Mouse (Mus musculus) lung, postnatal 14 days (tissue): ENCODE measurements around the gene Gapvd1.

Experiments used
- DNase-seq: peaks from one replicate; pipeline ENCODE4 v3.0.0; 2021

Gene Gapvd1

DNA sequence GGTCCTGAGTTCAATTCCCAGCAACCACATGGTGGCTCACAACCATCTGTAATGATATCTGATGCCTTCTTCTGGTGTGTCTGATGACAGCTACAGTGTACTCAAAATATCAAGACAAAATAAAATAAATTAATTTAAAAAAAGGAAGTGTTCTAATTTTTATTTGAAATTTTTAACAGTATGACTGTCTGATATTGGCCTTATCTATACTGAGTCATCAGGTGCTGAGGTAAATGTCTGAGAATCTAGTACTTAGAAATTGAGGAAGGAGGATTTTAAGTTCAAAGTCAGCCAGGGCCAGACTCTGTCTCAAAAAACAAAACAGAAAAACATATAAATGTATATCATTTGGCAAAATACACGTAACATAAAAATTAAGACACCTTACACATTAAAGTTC, 46.4 kb downstream of the Gapvd1 start:
- no peak for DNase-seq

GRCm38 (mm10) chr2:34696592-34696991, 58.4 kb downstream of the Gapvd1 start:
- DNase-seq = no peak

GRCm38 (mm10) chr2:34692861-34693260, 62.2 kb downstream of the Gapvd1 start:
- no peak for DNase-seq

GRCm38 (mm10) chr2:34684076-34684870, 70.8 kb downstream of the Gapvd1 start:
- DNase-seq = no peak

- no peak for DNase-seq
These were observed 77.1 kb downstream of the Gapvd1 start for GRCm38 (mm10) chr2:34677976-34678375.

DNA sequence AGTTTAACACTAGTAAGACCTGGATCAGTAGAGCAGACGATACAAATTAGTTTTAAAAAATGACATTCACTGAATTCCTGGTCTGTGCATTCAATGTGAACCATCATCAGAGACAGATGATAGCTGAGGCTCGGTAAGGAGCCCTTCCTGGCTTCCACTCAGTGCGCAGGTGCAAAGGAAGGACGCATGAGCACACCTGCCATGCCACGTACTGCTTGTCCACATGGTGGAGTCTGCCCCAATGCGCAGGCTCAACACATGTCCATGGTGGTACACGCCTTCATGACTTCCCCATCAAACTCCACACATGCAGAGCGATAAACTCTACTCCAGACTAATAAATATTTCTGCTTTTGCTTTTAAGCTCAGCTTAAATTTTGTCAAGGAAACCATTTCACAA, 78.0 kb downstream of the Gapvd1 start:
- no peak for DNase-seq

GRCm38 (mm10) chr2:34673846-34674245, 81.2 kb downstream of the Gapvd1 start:
- no peak for DNase-seq

- peak; percentile 58 for DNase-seq
These were observed 83.5 kb downstream of the Gapvd1 start for GRCm38 (mm10) chr2:34671385-34672026.

GRCm38 (mm10) chr2:34670470-34670869, 84.6 kb downstream of the Gapvd1 start:
- DNase-seq = no peak

DNA sequence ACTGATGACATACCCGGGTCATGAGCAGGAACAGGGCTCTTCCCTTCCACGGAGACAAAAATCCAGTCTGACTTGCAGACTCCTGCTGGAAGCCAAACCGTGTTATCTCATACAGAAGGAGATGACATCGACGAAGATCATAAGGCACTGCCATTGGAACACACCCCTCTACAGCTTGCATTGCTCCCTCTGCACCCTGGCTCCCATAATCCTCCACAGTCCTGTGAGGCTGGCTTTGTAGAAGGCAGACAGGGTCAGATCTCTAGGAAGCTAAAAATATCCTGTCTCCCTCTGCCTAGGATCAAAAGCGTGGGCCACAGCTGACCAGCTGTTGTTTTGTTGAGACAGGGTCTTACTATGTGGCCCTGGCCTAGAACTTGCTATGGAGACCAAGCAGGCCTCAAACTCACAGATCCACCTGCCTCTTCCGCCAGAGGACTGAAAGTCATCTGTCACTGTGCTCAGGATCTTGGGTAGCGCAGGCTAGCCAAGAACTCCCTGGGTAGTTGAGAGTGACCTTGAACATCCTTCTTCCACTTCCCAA, 85.8 kb downstream of the Gapvd1 start:
- DNase-seq = no peak

DNA sequence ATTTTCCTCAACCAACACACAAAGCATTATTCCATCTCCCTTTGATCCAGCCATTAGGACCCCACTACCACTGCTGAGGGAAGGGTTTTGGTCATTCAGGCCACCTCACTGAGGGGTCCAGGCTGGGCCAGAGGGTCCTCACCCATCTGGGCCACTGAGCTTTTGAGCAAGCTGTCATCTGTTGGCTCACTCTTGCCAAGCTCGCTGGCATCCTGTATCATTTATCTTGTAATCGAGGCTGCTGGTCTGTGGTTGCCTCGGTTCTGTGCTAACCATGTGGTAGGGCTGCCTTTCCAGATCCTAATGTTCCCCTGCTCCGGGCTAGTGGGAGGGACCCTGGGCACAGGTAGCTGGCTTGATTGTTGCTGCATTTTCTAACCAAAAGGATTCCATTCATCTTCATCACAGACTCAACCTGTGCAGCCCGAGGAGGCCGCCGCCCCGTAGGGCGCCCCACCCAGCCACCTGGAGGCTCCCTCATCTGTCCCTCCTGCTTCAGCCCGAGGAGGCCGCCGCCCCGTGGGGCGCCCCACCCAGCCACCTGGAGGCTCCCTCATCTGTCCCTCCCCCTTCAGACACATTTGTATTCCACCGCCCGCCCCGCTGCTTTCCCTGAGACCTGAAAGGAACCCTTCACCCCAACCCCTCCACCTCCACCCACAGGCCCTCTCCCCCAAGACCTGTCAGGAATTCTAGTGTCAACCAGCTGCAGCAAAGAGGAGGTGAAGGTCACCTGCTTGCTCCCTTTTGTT, 86.4 kb downstream of the Gapvd1 start:
- DNase-seq = no peak

DNA sequence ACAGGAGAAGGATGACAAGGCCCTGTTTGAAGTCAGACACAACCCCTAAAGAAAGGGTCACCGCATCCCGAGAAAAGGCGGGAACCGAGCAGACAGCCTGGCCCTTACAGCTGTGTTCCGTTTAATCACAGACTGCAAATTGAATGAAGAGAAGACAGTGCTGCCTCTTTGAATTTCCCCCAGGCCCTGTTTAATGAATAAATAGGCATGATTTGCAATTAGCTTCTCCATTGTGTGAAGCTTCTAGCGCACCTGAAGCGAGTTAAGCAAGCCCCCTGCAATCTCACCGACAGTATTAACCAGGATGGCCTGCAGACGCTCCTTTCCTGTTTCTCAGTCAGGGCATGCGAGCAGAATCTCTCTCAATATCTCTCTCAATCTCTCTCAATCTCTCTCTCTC, 87.2 kb downstream of the Gapvd1 start:
- no peak for DNase-seq

DNA sequence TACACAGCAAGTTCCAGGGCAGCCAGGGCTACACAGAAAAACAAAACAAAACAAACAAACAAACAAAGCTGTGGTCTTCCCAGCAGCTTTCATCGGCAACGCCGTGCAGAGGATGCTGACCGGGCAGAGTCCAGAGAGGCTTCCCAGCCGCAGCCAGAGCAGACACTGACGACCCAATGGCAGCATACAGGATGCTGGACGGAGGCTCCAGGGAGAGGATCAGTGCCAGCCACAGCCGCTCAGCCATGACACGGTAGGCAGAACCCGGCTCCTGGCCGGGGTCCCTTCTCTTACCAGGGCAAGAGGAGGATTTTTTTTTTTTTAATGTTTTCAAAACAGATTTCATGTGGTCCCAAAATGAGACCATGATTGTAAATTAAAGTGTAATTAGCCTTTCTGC, 107.6 kb downstream of the Gapvd1 start:
- no peak for DNase-seq

- DNase-seq = no peak
These were observed 108.5 kb downstream of the Gapvd1 start for GRCm38 (mm10) chr2:34646541-34646865.

- peak; percentile 80 for DNase-seq
These were observed 109.0 kb downstream of the Gapvd1 start for GRCm38 (mm10) chr2:34645851-34646540.

- peak; percentile 22 for DNase-seq
These were observed 110.2 kb downstream of the Gapvd1 start for GRCm38 (mm10) chr2:34644571-34645526.

GRCm38 (mm10) chr2:34642351-34642750, 112.7 kb downstream of the Gapvd1 start:
- DNase-seq = no peak

DNA sequence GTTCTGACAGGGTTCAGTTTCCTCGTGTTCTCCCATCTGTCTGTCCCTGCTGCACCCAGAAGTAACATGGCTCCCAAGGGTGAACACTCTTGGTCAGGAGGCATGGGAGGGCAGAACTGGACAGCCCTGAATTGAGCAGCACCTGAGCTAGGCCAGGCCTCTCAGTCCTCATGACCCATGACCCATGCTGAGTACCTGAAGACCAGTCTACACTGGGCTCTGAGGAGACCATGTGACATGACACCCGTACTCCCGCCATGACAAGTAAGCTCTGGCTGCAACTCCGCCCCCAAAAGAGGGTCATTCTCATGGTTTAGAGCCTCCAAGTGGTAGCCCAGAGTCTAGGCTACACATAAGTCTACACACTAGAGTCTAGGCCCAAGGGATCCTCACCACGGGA, 115.3 kb downstream of the Gapvd1 start:
- DNase-seq = no peak

GRCm38 (mm10) chr2:34638955-34639650, 115.9 kb downstream of the Gapvd1 start:
- peak; percentile 90 for DNase-seq

- no peak for DNase-seq
These were observed 119.5 kb downstream of the Gapvd1 start for GRCm38 (mm10) chr2:34635249-34636165.
